Mouse (Mus musculus): Measurements from ENCODE around the gene Il11. TPM values are rescaled to one million over a fixed set of nuclear protein-coding genes. Genes with fewer than 3 reads are reported as not detected.

Il11 gene
- polyA plus RNA-seq, 1 experiment from 2014 or later, result 0.12 TPM

DNA sequence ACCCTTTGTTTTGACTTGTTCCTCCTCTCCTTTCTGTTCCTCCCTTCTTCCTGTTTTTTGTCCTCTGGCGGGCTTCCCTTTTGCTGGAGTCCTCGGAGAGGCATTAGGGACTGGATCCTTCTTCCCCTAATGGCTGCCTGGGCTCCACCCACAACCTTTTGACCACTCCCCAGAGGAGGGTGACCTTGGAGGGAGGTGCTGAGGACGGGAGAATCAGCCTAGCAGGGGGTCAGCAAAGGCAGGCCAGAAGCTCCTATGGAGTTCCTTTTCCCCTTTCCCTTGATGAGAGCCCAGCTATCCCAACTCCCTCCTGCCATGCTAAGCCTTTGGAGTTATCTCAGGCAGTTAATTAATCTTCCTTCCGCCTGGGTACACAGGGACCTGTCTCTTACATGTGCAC is 41.5 kb downstream of the Il11 start:
- H3K4me3 ChIP-seq (ENCODE audit: low read depth, low read length), result peak overlapping the region; percentile 51
- peak overlapping the region; percentile 72 for H3K27ac ChIP-seq (ENCODE audit: low read depth, low read length)
- peak overlapping the region; percentile 65 for H3K4me2 ChIP-seq (replicated peaks; ENCODE audit: low read depth)
- TF ChIP-seq CTCF (IDR thresholded peaks at IDR 0.05; ENCODE audit: low read depth), result no peak
- H3K9ac ChIP-seq (ENCODE audit: low read depth, low read length), result peak overlapping the region; percentile 64
- H3K27me3 ChIP-seq (replicated peaks; ENCODE audit: control insufficient read depth, insufficient read depth, low read length), result no peaks in the 10 kb centered on the region
- no peak for ATAC-seq
- peaks cover 25% of the 10 kb centered on the region for H3K36me3 ChIP-seq (ENCODE audit: control insufficient read depth, insufficient read depth)
- H3K4me1 ChIP-seq (replicated peaks; ENCODE audit: control insufficient read depth, insufficient read depth, low read length), result 0 out of 2 replicates have a peak, but pooled peaks cover 7% of the 10 kb centered on the region
- 5% methylated on average over 4 of the region's 4 CpGs for WGBS
- H3K9me3 ChIP-seq (ENCODE audit: control insufficient read depth), result no peaks in the 10 kb centered on the region

GRCm38 (mm10) chr7:4740309-4740727 is 42.3 kb downstream of the Il11 start:
- H3K27ac ChIP-seq (ENCODE audit: low read depth, low read length), result peak overlapping the region; percentile 72
- H3K4me1 ChIP-seq (replicated peaks; ENCODE audit: control insufficient read depth, insufficient read depth, low read length), result 0 out of 2 replicates have a peak, but pooled peaks cover 7% of the 10 kb centered on the region
- WGBS, result 2% methylated on average over 12 of the region's 14 CpGs
- peaks cover 20% of the 10 kb centered on the region for H3K36me3 ChIP-seq (ENCODE audit: control insufficient read depth, insufficient read depth)
- peak overlapping the region; percentile 64 for H3K9ac ChIP-seq (ENCODE audit: low read depth, low read length)
- ATAC-seq, result peak; percentile 1; the same call in 1 of the 2 replicates
- peak overlapping the region; percentile 65 for H3K4me2 ChIP-seq (replicated peaks; ENCODE audit: low read depth)
- H3K9me3 ChIP-seq (ENCODE audit: control insufficient read depth), result no peaks in the 10 kb centered on the region
- H3K4me3 ChIP-seq (ENCODE audit: low read depth, low read length), result peak overlapping the region; percentile 51
- no peak for TF ChIP-seq CTCF (IDR thresholded peaks at IDR 0.05; ENCODE audit: low read depth)
- H3K27me3 ChIP-seq (replicated peaks; ENCODE audit: control insufficient read depth, insufficient read depth, low read length), result no peaks in the 10 kb centered on the region

- peak; percentile 97 for ATAC-seq
- Histone ChIP-seq H3K27ac (ENCODE audit: low read depth, low read length) (peak within 1 kb of the TSS; percentile 72), H3K36me3 (ENCODE audit: control insufficient read depth, insufficient read depth) (peaks cover 18% of the 10 kb centered on the region; the same call in 1 of the 2 replicates), H3K27me3 (replicated peaks; ENCODE audit: control insufficient read depth, insufficient read depth, low read length) (no peaks in the 10 kb centered on the region), H3K4me2 (replicated peaks; ENCODE audit: low read depth) (peak within 1 kb of the TSS; percentile 65), H3K4me3 (ENCODE audit: low read depth, low read length) (peak within 1 kb of the TSS; percentile 51), H3K9ac (ENCODE audit: low read depth, low read length) (peak within 1 kb of the TSS; percentile 64), H3K4me1 (replicated peaks; ENCODE audit: control insufficient read depth, insufficient read depth, low read length) (0 out of 2 replicates have a peak, but pooled peaks cover 7% of the 10 kb centered on the region), H3K9me3 (ENCODE audit: control insufficient read depth) (no peaks in the 10 kb centered on the region)
- WGBS, result under 1% methylated on average over 38 of the region's 44 CpGs
- TF ChIP-seq CTCF (IDR thresholded peaks at IDR 0.05; ENCODE audit: low read depth), result peak; percentile 60
These were observed 42.9 kb downstream of the Il11 start, which contains the start of gene Kmt5c for GRCm38 (mm10) chr7:4739544-4740275. Gene Kmt5c, plus strand, starts transcription at chr7:4740115.

DNA sequence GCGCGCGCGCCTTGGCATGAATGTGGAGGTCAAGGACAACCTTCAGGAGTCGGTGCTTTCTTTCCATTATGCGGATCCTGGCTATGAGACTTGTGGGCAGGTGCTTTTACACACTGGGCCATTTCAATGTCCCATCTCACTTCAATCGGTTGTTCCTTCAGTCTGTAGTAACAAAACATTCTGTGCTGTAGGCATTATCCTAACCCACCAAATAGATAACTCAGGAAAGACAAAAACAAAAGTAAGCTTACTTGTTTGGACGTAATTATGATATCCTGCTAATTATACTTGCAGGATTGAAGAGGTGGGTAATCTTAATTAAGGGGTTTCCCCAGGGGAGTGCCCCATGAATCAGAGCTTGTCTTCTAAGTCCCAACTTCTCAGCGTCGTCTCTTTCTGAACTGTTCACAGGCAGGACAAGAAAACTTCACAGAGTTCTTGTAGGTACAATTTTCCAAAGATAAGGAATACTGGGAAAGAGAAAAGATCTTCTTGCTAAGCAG is 43.6 kb downstream of the Il11 start:
- H3K27me3 ChIP-seq (replicated peaks; ENCODE audit: control insufficient read depth, insufficient read depth, low read length), result no peaks in the 10 kb centered on the region
- no peak for ATAC-seq
- WGBS, result 48% methylated on average over 10 of the region's 10 CpGs
- H3K4me2 ChIP-seq (replicated peaks; ENCODE audit: low read depth), result peak overlapping the region; percentile 53
- no peak for TF ChIP-seq CTCF (IDR thresholded peaks at IDR 0.05; ENCODE audit: low read depth)
- peak overlapping the region; percentile 14 for H3K4me3 ChIP-seq (ENCODE audit: low read depth, low read length)
- H3K4me1 ChIP-seq (replicated peaks; ENCODE audit: control insufficient read depth, insufficient read depth, low read length), result 0 out of 2 replicates have a peak, but pooled peaks cover 7% of the 10 kb centered on the region
- no peak overlapping the region for H3K9ac ChIP-seq (ENCODE audit: low read depth, low read length)
- H3K36me3 ChIP-seq (ENCODE audit: control insufficient read depth, insufficient read depth), result peaks cover 17% of the 10 kb centered on the region; the same call in 1 of the 2 replicates
- H3K9me3 ChIP-seq (ENCODE audit: control insufficient read depth), result no peaks in the 10 kb centered on the region
- no peak overlapping the region for H3K27ac ChIP-seq (ENCODE audit: low read depth, low read length)

- Histone ChIP-seq H3K4me2 (replicated peaks; ENCODE audit: low read depth) (no peak overlapping the region), H3K36me3 (ENCODE audit: control insufficient read depth, insufficient read depth) (no peaks in the 10 kb centered on the region), H3K27ac (ENCODE audit: low read depth, low read length) (no peak overlapping the region), H3K27me3 (replicated peaks; ENCODE audit: control insufficient read depth, insufficient read depth, low read length) (no peaks in the 10 kb centered on the region), H3K9ac (ENCODE audit: low read depth, low read length) (no peak overlapping the region), H3K4me1 (replicated peaks; ENCODE audit: control insufficient read depth, insufficient read depth, low read length) (no peaks in the 10 kb centered on the region), H3K9me3 (ENCODE audit: control insufficient read depth) (no peaks in the 10 kb centered on the region), H3K4me3 (ENCODE audit: low read depth, low read length) (no peak overlapping the region)
- peak; percentile 99 for ATAC-seq
- 27% methylated on average over 6 of the region's 6 CpGs for WGBS
- TF ChIP-seq CTCF (IDR thresholded peaks at IDR 0.05; ENCODE audit: low read depth), result peak; percentile 57
These were observed 49.7 kb downstream of the Il11 start for GRCm38 (mm10) chr7:4732968-4733392.

- Histone ChIP-seq H3K9ac (ENCODE audit: low read depth, low read length) (no peak overlapping the region), H3K27me3 (replicated peaks; ENCODE audit: control insufficient read depth, insufficient read depth, low read length) (no peaks in the 10 kb centered on the region), H3K4me2 (replicated peaks; ENCODE audit: low read depth) (no peak overlapping the region), H3K27ac (ENCODE audit: low read depth, low read length) (no peak overlapping the region), H3K36me3 (ENCODE audit: control insufficient read depth, insufficient read depth) (no peaks in the 10 kb centered on the region), H3K4me1 (replicated peaks; ENCODE audit: control insufficient read depth, insufficient read depth, low read length) (no peaks in the 10 kb centered on the region), H3K9me3 (ENCODE audit: control insufficient read depth) (no peaks in the 10 kb centered on the region), H3K4me3 (ENCODE audit: low read depth, low read length) (no peak overlapping the region)
- 80% methylated on average over 5 of the region's 5 CpGs for WGBS
- ATAC-seq, result no peak
- TF ChIP-seq CTCF (IDR thresholded peaks at IDR 0.05; ENCODE audit: low read depth), result no peak
These were observed 51.6 kb downstream of the Il11 start for GRCm38 (mm10) chr7:4731090-4731489.

Data from intestine, postnatal 0 days (tissue).